ENCODE assay signal across 8 mouse cellular contexts in genomic region chr3:97185098-97185860, GRCm38 (mm10). TPM values are rescaled to one million over a fixed set of nuclear protein-coding genes. Genes with fewer than 3 reads are reported as not detected.
DNase-seq lines count a peak whose midpoint lies in the region; ATAC-seq and TF ChIP-seq lines count a peak whose summit lies in the region.

No protein-coding gene starts in this region.

- peak; percentile 95; the same call in 1 of the 2 replicates for TF ChIP-seq CTCF in gastrocnemius, adult 2 months (IDR thresholded peaks at IDR 0.05)

- H3K4me2 ChIP-seq in limb, embryonic 11.5 days (ENCODE audit: low read depth, severe bottlenecking), result no peak overlapping the region
- no peak overlapping the region for H3K4me2 ChIP-seq in neural tube, embryonic 11.5 days (ENCODE audit: low read depth)

- peak; percentile 62; the same call in 1 of the 2 replicates for ATAC-seq in limb, embryonic 11.5 days (ENCODE audit: insufficient number of reproducible peaks, low FRiP score, low TSS enrichment, low read depth)
- peak; percentile 43; the same call in 1 of the 2 replicates for ATAC-seq in neural tube, embryonic 11.5 days (ENCODE audit: insufficient read depth, low FRiP score, low TSS enrichment)

- H3K9me3 ChIP-seq in limb, embryonic 11.5 days (ENCODE audit: control insufficient read depth, low read length), result no peaks in the 10 kb centered on the region
- no peaks in the 10 kb centered on the region for H3K9me3 ChIP-seq in neural tube, embryonic 11.5 days (ENCODE audit: control insufficient read depth, low read length)

- H3K9ac ChIP-seq in limb, embryonic 11.5 days (ENCODE audit: low read length), result no peak overlapping the region
- H3K9ac ChIP-seq in neural tube, embryonic 11.5 days (ENCODE audit: low read length), result no peak overlapping the region

- peaks cover 2% of the 10 kb centered on the region; the same call in 1 of the 2 replicates for H3K27me3 ChIP-seq in limb, embryonic 11.5 days (ENCODE audit: control insufficient read depth, insufficient read depth, low read length)
- H3K27me3 ChIP-seq in neural tube, embryonic 11.5 days (ENCODE audit: control insufficient read depth, insufficient read depth, low read length), result no peaks in the 10 kb centered on the region

- intact Hi-C loops in gastrocnemius, adult 2 months (cut with DNase I), result loop anchor here (1.0 to 5.0 kb wide), 2 partner anchors 152 to 249 kb away; no protein-coding TSS in a partner anchor

- no peak overlapping the region for H3K4me3 ChIP-seq in gastrocnemius, adult 2 months
- no peak overlapping the region for H3K4me3 ChIP-seq in limb, embryonic 11.5 days (ENCODE audit: low read depth, low read length)
- H3K4me3 ChIP-seq in neural tube, embryonic 11.5 days (ENCODE audit: low read depth, low read length), result no peak overlapping the region

- DNase-seq in CD4-positive helper T cell, adult 2 months (ENCODE audit: low read depth, low spot score), result peak; percentile 50
- peak; percentile 78 for DNase-seq in R1 (ENCODE audit: low read depth, low spot score)
- peak; percentile 87 to 90 for DNase-seq in cerebellum, postnatal 10 days
- peak; percentile 78 for DNase-seq in gastrocnemius, adult 2 months
- DNase-seq in kidney, adult 9 months, result peak; percentile 79
- peak; percentile 79 for DNase-seq in limb, embryonic 11.5 days (ENCODE audit: low spot score)
- peak; percentile 73 for DNase-seq in neural tube, embryonic 11.5 days (ENCODE audit: low spot score)
- peak; percentile 61 to 62 for DNase-seq in thymus, postnatal 36 days

- H3K36me3 ChIP-seq in limb, embryonic 11.5 days (ENCODE audit: control insufficient read depth, insufficient read depth, low read length), result no peaks in the 10 kb centered on the region
- no peaks in the 10 kb centered on the region for H3K36me3 ChIP-seq in neural tube, embryonic 11.5 days (ENCODE audit: control insufficient read depth, insufficient read depth, low read length)

- 43% methylated on average over 10 of the region's 10 CpGs for WGBS in limb, embryonic 11.5 days
- WGBS in neural tube, embryonic 11.5 days, result 44% methylated on average over 10 of the region's 10 CpGs

- no peak overlapping the region for H3K27ac ChIP-seq in gastrocnemius, adult 2 months
- no peak overlapping the region for H3K27ac ChIP-seq in limb, embryonic 11.5 days (replicated peaks; ENCODE audit: low read depth, low read length)
- H3K27ac ChIP-seq in neural tube, embryonic 11.5 days (ENCODE audit: low read depth, low read length), result no peak overlapping the region

- H3K4me1 ChIP-seq in limb, embryonic 11.5 days (ENCODE audit: control insufficient read depth, insufficient read depth, low read length), result no peaks in the 10 kb centered on the region
- H3K4me1 ChIP-seq in neural tube, embryonic 11.5 days (ENCODE audit: control insufficient read depth, insufficient read depth, low read length), result 0 out of 2 replicates have a peak, but pooled peaks cover 7% of the 10 kb centered on the region

RNA-seq across cellular contexts. Expression of gene Acp6, which starts 26.7 kb away (rescaled TPM):
- total RNA-seq in gastrocnemius, adult 2 months (2021), result 10 to 100 TPM; 23.5 to 27.0 TPM
- polyA plus RNA-seq in limb, embryonic 11.5 days (2014; fragmentation: Nextera tagmentation; extraction: Ambion mirVana), result 33.5 and 36.6 TPM in 2 replicates
- 20.1 and 25.4 TPM in 2 replicates for polyA plus RNA-seq in neural tube, embryonic 11.5 days (2014; fragmentation: Nextera tagmentation; extraction: Ambion mirVana)
